Mouse (Mus musculus): ENCODE data around the gene Rpgrip1. TPM values are rescaled to one million over a fixed set of nuclear protein-coding genes. Genes with fewer than 3 reads are reported as not detected.

Rpgrip1 gene
- total and polyA plus RNA-seq, 3 experiments, result 4.8 to 36.0 TPM; not detected in 1

GRCm38 (mm10) chr14:52155008-52155407 is 44.5 kb downstream of the Rpgrip1 start:
- Histone ChIP-seq H3K27ac (ENCODE audit: control insufficient read depth, low read depth, low read length) (no peak overlapping the region), H3K27me3 (ENCODE audit: control insufficient read depth in 1 of 2, insufficient read depth in 2 of 2, low read length in 2 of 2) (no peaks in the 10 kb centered on the region; a peak in 1 of 4 replicates), H3K79me2 (ENCODE audit: control insufficient read depth, insufficient read depth, low read length, poor library complexity) (no peaks in the 10 kb centered on the region), H3K9me3 (replicated peaks; ENCODE audit: insufficient read depth, low read length) (no peaks in the 10 kb centered on the region), H3K9ac (ENCODE audit: control insufficient read depth, low read depth, low read length, poor library complexity, severe bottlenecking) (no peak overlapping the region), H3K4me1 (ENCODE audit: control insufficient read depth in 1 of 2, insufficient read depth in 2 of 2, low read length in 2 of 2) (no peaks in the 10 kb centered on the region), H3K36me3 (ENCODE audit: control insufficient read depth in 1 of 2, insufficient read depth in 2 of 2, low read length in 2 of 2) (peaks cover 0 to 2% of the 10 kb centered on the region in 2 experiments; a peak in 2 of 4 replicates), H3K4me3 (ENCODE audit: control insufficient read depth in 1 of 2, insufficient read depth in 1 of 2, low read depth in 2 of 2, low read length in 2 of 2) (no peak overlapping the region)
- DNase-seq (ENCODE audit: low read depth, low spot score), result no peak
- TF ChIP-seq RAD21 (IDR thresholded peaks at IDR 0.05; ENCODE audit: low read depth, low read length), result no peak
- no peak for TF ChIP-seq ZC3H11A (IDR thresholded peaks at IDR 0.05; ENCODE audit: low read depth, low read length)
- no peak for TF ChIP-seq EP300 (IDR thresholded peaks at IDR 0.05; ENCODE audit: low read depth in 1 of 2, low read length in 2 of 2)
- TF ChIP-seq ELF1 (IDR thresholded peaks at IDR 0.05; ENCODE audit: low read depth, low read length), result no peak
- no peak for TF ChIP-seq HCFC1 (IDR thresholded peaks at IDR 0.05; ENCODE audit: low read depth, low read length)

- TF ChIP-seq GATA1 (IDR thresholded peaks at IDR 0.05; ENCODE audit: low read depth, low read length) (no peak), SMC3 (IDR thresholded peaks at IDR 0.05; ENCODE audit: low read depth, low read length) (no peak), ZC3H11A (IDR thresholded peaks at IDR 0.05; ENCODE audit: low read depth, low read length) (no peak), GABPA (IDR thresholded peaks at IDR 0.05; ENCODE audit: low read depth, low read length) (no peak), MAFK (IDR thresholded peaks at IDR 0.05; ENCODE audit: borderline replicate concordance, low read depth, low read length) (no peak), MYC (IDR thresholded peaks at IDR 0.05; ENCODE audit: low read depth, low read length) (no peak), NRF1 (IDR thresholded peaks at IDR 0.05; ENCODE audit: insufficient read depth, low read depth, low read length, poor library complexity, severe bottlenecking) (no peak), MEF2A (IDR thresholded peaks at IDR 0.05; ENCODE audit: extremely low read depth, insufficient replicate concordance, low read depth, low read length, poor library complexity, severe bottlenecking) (no peak), TCF12 (IDR thresholded peaks at IDR 0.05; ENCODE audit: low read depth, low read length) (no peak), KAT2A (conservative IDR thresholded peaks at IDR 0.05; ENCODE audit: low read depth, low read length) (no peak), UBTF (IDR thresholded peaks at IDR 0.05; ENCODE audit: borderline replicate concordance, insufficient read depth, low read depth, low read length) (no peak), ETS1 (IDR thresholded peaks at IDR 0.05; ENCODE audit: low read depth, low read length) (no peak), POLR2A (IDR thresholded peaks at IDR 0.05; ENCODE audit: control insufficient read depth in 1 of 2, insufficient read depth in 1 of 2, low read depth in 1 of 2, low read length in 2 of 2, poor library complexity in 1 of 2) (no peak), MAZ (IDR thresholded peaks at IDR 0.05; ENCODE audit: low read depth, low read length) (no peak), E2F4 (IDR thresholded peaks at IDR 0.05; ENCODE audit: borderline replicate concordance, low read depth, low read length) (no peak)
- no peak overlapping the region for H3K9ac ChIP-seq (ENCODE audit: control insufficient read depth, low read depth, low read length, poor library complexity, severe bottlenecking)
- H3K4me3 ChIP-seq (ENCODE audit: control insufficient read depth in 1 of 2, insufficient read depth in 1 of 2, low read depth in 2 of 2, low read length in 2 of 2), result no peak overlapping the region
- no peaks in the 10 kb centered on the region for H3K4me1 ChIP-seq (ENCODE audit: control insufficient read depth in 1 of 2, insufficient read depth in 2 of 2, low read length in 2 of 2)
- peaks cover 0 to 21% of the 10 kb centered on the region in 2 experiments; a peak in 2 of 4 replicates for H3K36me3 ChIP-seq (ENCODE audit: control insufficient read depth in 1 of 2, insufficient read depth in 2 of 2, low read length in 2 of 2)
- DNase-seq (ENCODE audit: low read depth, low spot score), result no peak
- no peaks in the 10 kb centered on the region for H3K27me3 ChIP-seq (ENCODE audit: control insufficient read depth in 1 of 2, insufficient read depth in 2 of 2, low read length in 2 of 2)
- no peaks in the 10 kb centered on the region for H3K9me3 ChIP-seq (replicated peaks; ENCODE audit: insufficient read depth, low read length)
- H3K79me2 ChIP-seq (ENCODE audit: control insufficient read depth, insufficient read depth, low read length, poor library complexity), result no peaks in the 10 kb centered on the region
- H3K27ac ChIP-seq (ENCODE audit: control insufficient read depth, low read depth, low read length), result no peak overlapping the region
These were observed 50.4 kb downstream of the Rpgrip1 start for GRCm38 (mm10) chr14:52160911-52161310.
